Mouse (Mus musculus) cerebellum, adult 2 months (tissue): ENCODE results near the gene Wdr89.

Source experiments
- CTCF ChIP-seq: fragments of 200-500 bp; IDR thresholded peaks from 2 replicates; pipeline ENCODE4 v1.5.1; 2011; ENCODE audit warnings: low read depth, mild to moderate bottlenecking, control low read depth, low read length, moderate library complexity, borderline replicate concordance; ENCODE audit not compliant: insufficient read depth
- POLR2A ChIP-seq: fragments of 200-500 bp; IDR thresholded peaks from 2 replicates; pipeline ENCODE4 v1.6.1; 2011; ENCODE audit warnings: low read length, control low read depth, borderline replicate concordance; ENCODE audit not compliant: insufficient read depth

GRCm38 (mm10) chr12:75645780-75646179, 23.6 kb downstream of the Wdr89 start:
- peak; percentile 28; the same call in 1 of the 2 replicates for TF ChIP-seq CTCF
- no peak for TF ChIP-seq POLR2A
